Mouse (Mus musculus): ENCODE results near the gene Ablim1. TPM values are rescaled to one million over a fixed set of nuclear protein-coding genes. Genes with fewer than 3 reads are reported as not detected.

Gene Ablim1
- polyA plus RNA-seq, 1 experiment from 2014 or later, result 6.1 TPM

GRCm38 (mm10) chr19:57161010-57161660, 153.6 kb downstream of the Ablim1 start:
- H3K9me3 ChIP-seq (replicated peaks), result no peaks in the 10 kb centered on the region
- H3K4me3 ChIP-seq, result no peak overlapping the region
- 63% methylated on average over 7 of the region's 7 CpGs for WGBS (ENCODE audit: insufficient replicate concordance)
- no peak overlapping the region for H3K27ac ChIP-seq
- H3K9ac ChIP-seq, result no peak overlapping the region
- H3K36me3 ChIP-seq, result no peaks in the 10 kb centered on the region
- no peak for ATAC-seq
- no peak overlapping the region for H3K4me2 ChIP-seq
- no peaks in the 10 kb centered on the region for H3K27me3 ChIP-seq (replicated peaks)
- no peaks in the 10 kb centered on the region for H3K4me1 ChIP-seq

GRCm38 (mm10) chr19:57157731-57158343, 156.9 kb downstream of the Ablim1 start:
- WGBS (ENCODE audit: insufficient replicate concordance), result 71% methylated on average over 20 of the region's 20 CpGs
- Histone ChIP-seq H3K4me1 (no peaks in the 10 kb centered on the region), H3K27ac (no peak overlapping the region), H3K36me3 (no peaks in the 10 kb centered on the region), H3K4me3 (no peak overlapping the region), H3K27me3 (replicated peaks) (no peaks in the 10 kb centered on the region), H3K9me3 (replicated peaks) (no peaks in the 10 kb centered on the region), H3K4me2 (no peak overlapping the region), H3K9ac (no peak overlapping the region)
- ATAC-seq, result no peak

DNA sequence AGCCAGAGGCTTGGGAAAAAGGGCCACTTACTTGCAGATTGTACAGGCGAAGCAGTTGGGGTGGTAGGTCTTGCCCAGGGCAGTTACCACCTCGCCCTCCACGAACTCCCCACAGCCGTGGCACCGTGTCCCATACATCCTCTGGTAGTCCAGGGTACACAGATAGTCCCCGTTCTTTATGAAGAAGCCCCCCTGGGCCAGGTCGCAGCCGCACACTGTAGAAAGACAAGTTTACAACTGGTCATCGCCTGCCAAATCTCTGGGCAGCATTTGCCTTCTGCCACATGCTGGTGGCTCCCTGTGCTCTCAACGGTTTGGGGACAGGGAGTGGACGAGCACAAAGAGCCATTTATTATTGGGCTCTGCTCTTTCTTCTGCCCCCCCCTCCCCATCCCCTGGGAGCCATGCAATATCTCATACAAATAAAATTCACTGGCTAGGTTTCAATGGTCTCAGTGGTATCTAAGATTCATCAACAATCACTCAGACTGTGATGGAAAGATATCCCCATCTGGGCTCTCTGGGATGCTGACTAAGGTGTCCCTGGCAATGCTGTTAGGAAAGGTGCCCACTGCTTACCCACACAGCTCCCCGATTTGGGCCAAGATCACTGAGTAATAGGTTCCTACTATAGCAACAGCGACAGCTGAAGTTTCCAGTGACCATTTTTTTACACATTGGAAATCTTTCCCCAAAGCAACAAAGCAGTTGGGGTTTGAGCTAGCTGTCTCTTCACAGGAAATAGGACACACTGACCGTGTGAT, 159.4 kb downstream of the Ablim1 start:
- no peaks in the 10 kb centered on the region for H3K4me1 ChIP-seq
- WGBS (ENCODE audit: insufficient replicate concordance), result 63% methylated on average over 14 of the region's 14 CpGs
- H3K4me3 ChIP-seq, result no peak overlapping the region
- no peaks in the 10 kb centered on the region for H3K27me3 ChIP-seq (replicated peaks)
- no peak for ATAC-seq
- H3K36me3 ChIP-seq, result no peaks in the 10 kb centered on the region
- H3K4me2 ChIP-seq, result no peak overlapping the region
- no peak overlapping the region for H3K27ac ChIP-seq
- no peaks in the 10 kb centered on the region for H3K9me3 ChIP-seq (replicated peaks)
- H3K9ac ChIP-seq, result no peak overlapping the region

- Histone ChIP-seq H3K4me3 (no peak overlapping the region), H3K4me2 (no peak overlapping the region), H3K9me3 (replicated peaks) (no peaks in the 10 kb centered on the region), H3K36me3 (no peaks in the 10 kb centered on the region), H3K27me3 (replicated peaks) (no peaks in the 10 kb centered on the region), H3K9ac (no peak overlapping the region), H3K4me1 (0 out of 2 replicates have a peak, but pooled peaks cover 3% of the 10 kb centered on the region), H3K27ac (no peak overlapping the region)
- ATAC-seq, result no peak
- 54% methylated on average over 9 of the region's 9 CpGs for WGBS (ENCODE audit: insufficient replicate concordance)
These were observed 162.4 kb downstream of the Ablim1 start for GRCm38 (mm10) chr19:57152357-57152756.

GRCm38 (mm10) chr19:57151504-57151903, 163.2 kb downstream of the Ablim1 start:
- no peak overlapping the region for H3K4me3 ChIP-seq
- WGBS (ENCODE audit: insufficient replicate concordance), result 67% methylated on average over 9 of the region's 9 CpGs
- H3K9ac ChIP-seq, result no peak overlapping the region
- no peak overlapping the region for H3K27ac ChIP-seq
- H3K4me1 ChIP-seq, result 0 out of 2 replicates have a peak, but pooled peaks cover 4% of the 10 kb centered on the region
- no peaks in the 10 kb centered on the region for H3K9me3 ChIP-seq (replicated peaks)
- no peak for ATAC-seq
- H3K4me2 ChIP-seq, result no peak overlapping the region
- H3K36me3 ChIP-seq, result no peaks in the 10 kb centered on the region
- H3K27me3 ChIP-seq (replicated peaks), result no peaks in the 10 kb centered on the region

DNA sequence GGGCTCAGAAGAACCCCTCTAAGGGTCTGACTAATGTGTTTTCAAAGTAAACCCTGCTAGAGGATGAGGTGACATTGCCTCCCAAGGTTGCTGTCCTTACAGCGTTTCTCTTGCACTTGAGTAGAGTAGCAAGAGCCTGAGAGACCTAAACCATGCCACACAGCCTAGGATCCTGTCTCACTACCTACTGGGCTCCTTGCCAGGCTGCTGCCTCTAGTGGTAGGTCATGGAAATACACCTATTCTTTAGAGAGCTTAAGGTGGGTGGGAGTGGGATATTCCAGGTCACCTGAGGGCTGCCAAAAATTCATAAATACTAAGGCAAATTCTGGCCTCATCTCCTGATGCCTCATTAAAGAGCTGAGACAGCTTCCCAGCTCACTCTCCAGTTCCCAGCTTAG, 164.4 kb downstream of the Ablim1 start:
- H3K27ac ChIP-seq, result no peak overlapping the region
- no peaks in the 10 kb centered on the region for H3K9me3 ChIP-seq (replicated peaks)
- H3K4me1 ChIP-seq, result 0 out of 2 replicates have a peak, but pooled peaks cover 4% of the 10 kb centered on the region
- no peak for ATAC-seq
- no peaks in the 10 kb centered on the region for H3K27me3 ChIP-seq (replicated peaks)
- WGBS (ENCODE audit: insufficient replicate concordance), result 14% methylated on average over 1 of the region's 1 CpGs
- no peak overlapping the region for H3K4me2 ChIP-seq
- no peak overlapping the region for H3K9ac ChIP-seq
- no peak overlapping the region for H3K4me3 ChIP-seq
- no peaks in the 10 kb centered on the region for H3K36me3 ChIP-seq

- ATAC-seq, result no peak
- 28% methylated on average over 6 of the region's 6 CpGs for WGBS (ENCODE audit: insufficient replicate concordance)
These were observed 167.0 kb downstream of the Ablim1 start for GRCm38 (mm10) chr19:57147746-57148145.

DNA sequence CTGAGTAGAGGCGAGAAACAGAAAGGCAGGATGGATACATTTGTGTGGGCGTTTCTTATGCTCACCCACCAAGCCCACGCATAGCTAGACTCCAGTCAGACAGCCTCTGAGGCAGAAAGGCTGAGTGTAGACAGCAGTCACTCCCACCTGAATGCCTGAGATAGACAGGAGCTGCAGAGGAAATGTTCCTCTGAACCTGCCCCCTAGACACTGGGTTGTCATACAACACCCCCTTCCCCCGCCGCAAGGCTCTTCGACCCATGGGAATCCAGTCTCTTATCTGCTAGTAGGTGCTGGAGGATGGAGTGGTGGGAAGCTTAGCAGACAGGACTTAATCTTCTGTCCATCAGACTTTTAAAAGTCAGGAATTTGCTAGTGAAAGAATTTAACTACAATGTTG, 167.8 kb downstream of the Ablim1 start:
- Histone ChIP-seq H3K4me3 (no peak overlapping the region), H3K27ac (no peak overlapping the region), H3K27me3 (replicated peaks) (no peaks in the 10 kb centered on the region), H3K4me2 (no peak overlapping the region), H3K9ac (no peak overlapping the region), H3K36me3 (no peaks in the 10 kb centered on the region), H3K4me1 (0 out of 2 replicates have a peak, but pooled peaks cover 4% of the 10 kb centered on the region), H3K9me3 (replicated peaks) (no peaks in the 10 kb centered on the region)
- 55% methylated on average over 6 of the region's 6 CpGs for WGBS (ENCODE audit: insufficient replicate concordance)
- ATAC-seq, result no peak

More at GRCm38 (mm10) chr19:57147746-57148145, 167.0 kb downstream of the Ablim1 start:
- no peak overlapping the region for H3K4me3 ChIP-seq
- H3K9ac ChIP-seq, result no peak overlapping the region
- no peak overlapping the region for H3K4me2 ChIP-seq
- H3K36me3 ChIP-seq, result no peaks in the 10 kb centered on the region
- H3K4me1 ChIP-seq, result 0 out of 2 replicates have a peak, but pooled peaks cover 4% of the 10 kb centered on the region
- no peak overlapping the region for H3K27ac ChIP-seq
- no peaks in the 10 kb centered on the region for H3K27me3 ChIP-seq (replicated peaks)
- no peaks in the 10 kb centered on the region for H3K9me3 ChIP-seq (replicated peaks)

GRCm38 (mm10) chr19:57143646-57144045, 171.1 kb downstream of the Ablim1 start:
- H3K4me3 ChIP-seq, result no peak overlapping the region
- H3K27me3 ChIP-seq (replicated peaks), result no peaks in the 10 kb centered on the region
- 86% methylated on average over 3 of the region's 3 CpGs for WGBS (ENCODE audit: insufficient replicate concordance)
- H3K4me1 ChIP-seq, result 0 out of 2 replicates have a peak, but pooled peaks cover 4% of the 10 kb centered on the region
- no peak for ATAC-seq
- H3K4me2 ChIP-seq, result no peak overlapping the region
- no peaks in the 10 kb centered on the region for H3K9me3 ChIP-seq (replicated peaks)
- no peak overlapping the region for H3K27ac ChIP-seq
- no peak overlapping the region for H3K9ac ChIP-seq
- H3K36me3 ChIP-seq, result no peaks in the 10 kb centered on the region

GRCm38 (mm10) chr19:57141756-57142461, 172.8 kb downstream of the Ablim1 start:
- Histone ChIP-seq H3K4me3 (no peak overlapping the region), H3K4me2 (no peak overlapping the region), H3K9me3 (replicated peaks) (no peaks in the 10 kb centered on the region), H3K9ac (no peak overlapping the region), H3K27ac (no peak overlapping the region), H3K4me1 (no peaks in the 10 kb centered on the region), H3K27me3 (replicated peaks) (no peaks in the 10 kb centered on the region), H3K36me3 (no peaks in the 10 kb centered on the region)
- no peak for ATAC-seq
- whole genome bisulfite sequencing (ENCODE audit: insufficient replicate concordance), result 68% methylated on average over 10 of the region's 10 CpGs

- Histone ChIP-seq H3K27me3 (replicated peaks) (no peaks in the 10 kb centered on the region), H3K4me3 (no peak overlapping the region), H3K4me2 (no peak overlapping the region), H3K4me1 (no peaks in the 10 kb centered on the region), H3K9me3 (replicated peaks) (no peaks in the 10 kb centered on the region), H3K9ac (no peak overlapping the region), H3K36me3 (no peaks in the 10 kb centered on the region), H3K27ac (no peak overlapping the region)
- 82% methylated on average over 1 of the region's 1 CpGs for WGBS (ENCODE audit: insufficient replicate concordance)
- ATAC-seq, result no peak
These were observed 173.8 kb downstream of the Ablim1 start for GRCm38 (mm10) chr19:57140874-57141273.

All from liver, embryonic 12.5 days (tissue).